Mouse (Mus musculus) forebrain, embryonic 12.5 days (tissue): Measurements from ENCODE around the gene Sphkap. TPM values are rescaled to one million over a fixed set of nuclear protein-coding genes. Genes with fewer than 3 reads are reported as not detected.
A peak's percentile ranks its signal among the peaks of the same experiment; 100 is the strongest.

ENCODE experiments used
- ATAC-seq: fragments of 200-750 bp; cut with Nextera tagmentation; 2 replicates; pipeline ENCODE4 v1.8.0; 2017; ENCODE audit warnings: moderate TSS enrichment; ENCODE audit not compliant: low FRiP score
- H3K27ac ChIP-seq: fragments of 300-500 bp; sonication (generic); 2 replicates; pipeline ENCODE4 v1.5.1; 2016; ENCODE audit warnings: mild to moderate bottlenecking
- H3K27me3 ChIP-seq: fragments of 300-500 bp; sonication (generic); 2 replicates; pipeline ENCODE4 v1.6.1; 2016; ENCODE audit warnings: mild to moderate bottlenecking
- H3K36me3 ChIP-seq: fragments of 300-500 bp; sonication (generic); replicated peaks from 2 replicates; pipeline ENCODE4 v1.6.1; 2016; ENCODE audit warnings: mild to moderate bottlenecking
- H3K4me1 ChIP-seq: fragments of 300-500 bp; sonication (generic); 2 replicates; pipeline ENCODE4 v1.6.1; 2016
- H3K4me2 ChIP-seq: fragments of 300-500 bp; sonication (generic); 2 replicates; pipeline ENCODE4 v1.6.1; 2016; ENCODE audit warnings: mild to moderate bottlenecking, moderate library complexity
- H3K4me3 ChIP-seq: fragments of 300-500 bp; sonication (generic); replicated peaks from 2 replicates; pipeline ENCODE4 v1.5.1; 2016; ENCODE audit warnings: mild to moderate bottlenecking
- H3K9ac ChIP-seq: fragments of 300-500 bp; sonication (generic); 2 replicates; pipeline ENCODE4 v1.6.1; 2016; ENCODE audit warnings: mild to moderate bottlenecking
- H3K9me3 ChIP-seq: fragments of 300-500 bp; sonication (generic); 2 replicates; pipeline ENCODE4 v1.6.1; 2016
- WGBS: fragments of 180-500 bp; shearing (Covaris S2); methylation state at CpG from one replicate; pipeline ENCODE4 v1.1.7; 2016; 5-methylcytosine and 5-hydroxymethylcytosine counted together
- polyA plus RNA-seq: library from polyadenylated mRNA; unstranded; fragments of >200 nt; fragmentation: Nextera tagmentation; extraction: Ambion mirVana; gene quantifications from 2 replicates; pipeline ENCODE4 v1.2.1, GENCODE M21; 2016

The Sphkap gene
- polyA plus RNA-seq, 1 experiment from 2014 or later: 2.9 TPM

DNA sequence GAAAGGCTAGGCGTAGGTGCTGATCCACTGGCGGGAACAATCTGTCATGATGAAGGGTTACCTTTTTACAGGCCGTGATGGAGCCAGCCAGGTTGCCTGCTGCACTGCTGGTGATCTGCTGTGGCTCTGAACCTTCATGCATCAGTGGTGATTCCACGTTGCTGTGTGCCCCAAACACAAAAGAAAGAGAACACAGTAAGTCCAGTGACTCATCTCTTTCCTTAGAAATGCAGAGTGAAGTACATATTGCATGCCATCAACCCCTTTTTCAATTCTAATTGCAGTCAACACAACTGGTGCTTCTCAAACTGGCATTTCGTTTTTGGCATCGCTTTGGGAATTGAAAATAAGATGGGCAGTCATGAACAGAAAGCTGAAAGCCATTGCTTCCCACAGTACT, 45.8 kb downstream of the Sphkap start:
- WGBS: 81% methylated on average over 6 of the region's 6 CpGs
- ATAC-seq: no peak
- no peaks in the 10 kb centered on the region for H3K27me3 ChIP-seq
- no peak overlapping the region for H3K4me3 ChIP-seq
- H3K9me3 ChIP-seq: no peaks in the 10 kb centered on the region
- H3K9ac ChIP-seq: no peak overlapping the region
- H3K4me2 ChIP-seq: no peak overlapping the region
- H3K27ac ChIP-seq: no peak overlapping the region
- H3K4me1 ChIP-seq: no peaks in the 10 kb centered on the region
- H3K36me3 ChIP-seq: no peaks in the 10 kb centered on the region

GRCm38 (mm10) chr1:83346453-83346852, 61.5 kb downstream of the Sphkap start:
- ATAC-seq: no peak
- H3K4me2 ChIP-seq: no peak overlapping the region
- no peaks in the 10 kb centered on the region for H3K27me3 ChIP-seq
- H3K4me3 ChIP-seq: no peak overlapping the region
- H3K9ac ChIP-seq: no peak overlapping the region
- no peak overlapping the region for H3K27ac ChIP-seq
- H3K4me1 ChIP-seq: peaks cover 4% of the 10 kb centered on the region; the same call in 1 of the 2 replicates
- 82% methylated on average over 1 of the region's 1 CpGs for WGBS
- H3K9me3 ChIP-seq: no peaks in the 10 kb centered on the region
- no peaks in the 10 kb centered on the region for H3K36me3 ChIP-seq

- Histone ChIP-seq H3K4me1 (peaks cover 4% of the 10 kb centered on the region; the same call in 1 of the 2 replicates), H3K36me3 (no peaks in the 10 kb centered on the region), H3K27ac (peak overlapping the region; percentile 61), H3K9ac (no peak overlapping the region), H3K27me3 (no peaks in the 10 kb centered on the region), H3K4me3 (no peak overlapping the region), H3K4me2 (no peak overlapping the region), H3K9me3 (no peaks in the 10 kb centered on the region)
- 50% methylated on average over 14 of the region's 14 CpGs for WGBS
- ATAC-seq: peak; percentile 44; the same call in 1 of the 2 replicates
Measured at GRCm38 (mm10) chr1:83345572-83345971, 62.4 kb downstream of the Sphkap start.

DNA sequence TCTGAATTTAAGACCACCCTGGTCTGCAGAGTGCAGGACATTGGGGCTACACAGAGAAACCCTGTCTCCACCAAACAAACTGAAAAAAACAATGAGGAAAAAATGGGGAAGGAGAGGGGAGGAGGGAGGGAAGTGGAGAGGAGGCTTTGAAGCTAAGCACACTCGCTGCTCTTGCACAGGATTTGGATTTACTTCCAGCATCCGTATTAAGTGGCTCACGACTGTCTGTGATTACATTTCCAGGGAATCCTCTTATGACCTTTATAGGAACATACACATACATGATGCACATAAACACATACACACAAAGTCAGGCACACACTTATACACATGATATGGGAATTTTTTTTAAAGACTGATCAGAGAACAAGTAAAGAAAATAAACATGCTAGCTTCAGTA, 62.9 kb downstream of the Sphkap start:
- Histone ChIP-seq H3K4me1 (peaks cover 4% of the 10 kb centered on the region; the same call in 1 of the 2 replicates), H3K27ac (no peak overlapping the region), H3K4me3 (no peak overlapping the region), H3K9me3 (no peaks in the 10 kb centered on the region), H3K36me3 (no peaks in the 10 kb centered on the region), H3K9ac (no peak overlapping the region), H3K4me2 (no peak overlapping the region), H3K27me3 (no peaks in the 10 kb centered on the region)
- WGBS: 55% methylated on average over 3 of the region's 3 CpGs
- ATAC-seq: no peak; the same call in 1 of the 2 replicates

DNA sequence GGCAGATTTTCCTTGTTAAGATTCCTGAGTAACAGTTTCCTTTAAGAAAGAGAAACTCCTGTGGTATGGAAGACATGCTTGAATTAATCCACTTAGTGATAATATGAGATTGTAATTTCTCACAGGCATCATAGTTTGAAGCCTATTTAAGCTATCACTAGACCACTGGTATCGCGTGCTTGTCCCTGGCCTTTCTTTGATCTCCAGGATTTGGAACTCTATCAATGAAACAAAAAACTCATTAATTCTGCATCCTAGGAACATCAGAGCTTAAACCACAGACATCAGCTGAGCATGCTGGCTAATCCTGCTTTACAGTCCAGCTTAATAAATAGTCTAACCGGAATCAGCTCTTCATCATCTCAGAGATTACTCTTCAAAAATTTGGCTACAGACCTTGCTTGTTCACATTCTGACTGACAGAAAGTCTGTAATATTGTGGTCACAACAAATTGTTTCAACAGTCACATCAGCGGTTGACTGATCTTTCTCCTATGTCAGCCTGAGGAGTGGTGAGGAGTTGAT, 65.2 kb downstream of the Sphkap start:
- H3K9ac ChIP-seq: no peak overlapping the region
- ATAC-seq: no peak
- no peaks in the 10 kb centered on the region for H3K9me3 ChIP-seq
- no peak overlapping the region for H3K4me3 ChIP-seq
- peaks cover 4% of the 10 kb centered on the region; the same call in 1 of the 2 replicates for H3K4me1 ChIP-seq
- H3K27me3 ChIP-seq: no peaks in the 10 kb centered on the region
- WGBS: 65% methylated on average over 4 of the region's 4 CpGs
- no peak overlapping the region for H3K27ac ChIP-seq
- H3K36me3 ChIP-seq: no peaks in the 10 kb centered on the region
- H3K4me2 ChIP-seq: no peak overlapping the region

GRCm38 (mm10) chr1:83339358-83339757, 68.6 kb downstream of the Sphkap start:
- no peak overlapping the region for H3K27ac ChIP-seq
- H3K9ac ChIP-seq: no peak overlapping the region
- no peak overlapping the region for H3K4me2 ChIP-seq
- no peaks in the 10 kb centered on the region for H3K9me3 ChIP-seq
- 84% methylated on average over 3 of the region's 3 CpGs for WGBS
- no peaks in the 10 kb centered on the region for H3K27me3 ChIP-seq
- no peaks in the 10 kb centered on the region for H3K36me3 ChIP-seq
- H3K4me1 ChIP-seq: no peaks in the 10 kb centered on the region
- no peak for ATAC-seq
- no peak overlapping the region for H3K4me3 ChIP-seq

GRCm38 (mm10) chr1:83316917-83317316, 91.1 kb downstream of the Sphkap start:
- ATAC-seq: peak; percentile 55; the same call in 1 of the 2 replicates
- Histone ChIP-seq H3K9me3 (no peaks in the 10 kb centered on the region), H3K9ac (no peak overlapping the region), H3K27me3 (no peaks in the 10 kb centered on the region), H3K4me2 (no peak overlapping the region), H3K36me3 (no peaks in the 10 kb centered on the region), H3K4me1 (no peaks in the 10 kb centered on the region), H3K4me3 (no peak overlapping the region), H3K27ac (no peak overlapping the region)
- 47% methylated on average over 4 of the region's 4 CpGs for WGBS

GRCm38 (mm10) chr1:83315146-83315545, 92.9 kb downstream of the Sphkap start:
- H3K4me3 ChIP-seq: no peak overlapping the region
- H3K27ac ChIP-seq: no peak overlapping the region
- no peaks in the 10 kb centered on the region for H3K9me3 ChIP-seq
- 89% methylated on average over 9 of the region's 9 CpGs for WGBS
- H3K27me3 ChIP-seq: no peaks in the 10 kb centered on the region
- H3K9ac ChIP-seq: no peak overlapping the region
- H3K4me1 ChIP-seq: no peaks in the 10 kb centered on the region
- ATAC-seq: no peak
- no peaks in the 10 kb centered on the region for H3K36me3 ChIP-seq
- no peak overlapping the region for H3K4me2 ChIP-seq

DNA sequence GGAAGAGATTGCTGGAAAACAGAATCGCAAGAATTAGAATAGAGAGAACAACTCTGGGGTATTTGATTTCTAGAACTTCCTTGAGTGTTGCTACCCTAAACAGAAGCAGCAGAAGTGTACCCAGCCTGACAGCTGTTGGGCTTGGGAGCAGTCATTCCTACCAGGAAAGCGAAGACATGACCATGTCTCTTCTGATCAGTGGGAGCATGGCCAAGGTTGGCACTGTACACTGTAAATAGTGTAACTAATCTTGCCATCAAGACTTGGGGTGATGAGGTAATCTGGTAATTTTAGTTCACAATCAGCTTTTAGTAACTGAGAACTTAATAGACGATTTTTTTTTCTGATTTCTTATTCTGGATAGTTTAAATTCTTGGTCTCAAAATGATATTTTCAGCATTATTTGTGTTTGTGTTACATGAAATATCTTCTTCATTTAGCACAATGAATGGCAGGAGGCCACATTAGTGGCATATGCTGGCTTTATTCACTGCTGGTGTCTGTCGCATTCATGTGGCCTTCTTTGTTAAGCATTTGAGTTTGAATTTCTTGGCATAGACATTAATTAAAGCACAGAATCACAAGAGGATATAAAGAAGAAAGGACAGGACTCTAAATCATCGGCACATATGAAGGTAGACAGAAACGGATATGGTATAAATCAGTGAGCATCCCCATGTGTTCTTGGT, 96.2 kb downstream of the Sphkap start:
- 86% methylated on average over 6 of the region's 6 CpGs for WGBS
- Histone ChIP-seq H3K9me3 (no peaks in the 10 kb centered on the region), H3K27ac (no peak overlapping the region), H3K27me3 (no peaks in the 10 kb centered on the region), H3K36me3 (no peaks in the 10 kb centered on the region), H3K9ac (no peak overlapping the region), H3K4me2 (no peak overlapping the region), H3K4me1 (no peaks in the 10 kb centered on the region), H3K4me3 (no peak overlapping the region)
- ATAC-seq: no peak

DNA sequence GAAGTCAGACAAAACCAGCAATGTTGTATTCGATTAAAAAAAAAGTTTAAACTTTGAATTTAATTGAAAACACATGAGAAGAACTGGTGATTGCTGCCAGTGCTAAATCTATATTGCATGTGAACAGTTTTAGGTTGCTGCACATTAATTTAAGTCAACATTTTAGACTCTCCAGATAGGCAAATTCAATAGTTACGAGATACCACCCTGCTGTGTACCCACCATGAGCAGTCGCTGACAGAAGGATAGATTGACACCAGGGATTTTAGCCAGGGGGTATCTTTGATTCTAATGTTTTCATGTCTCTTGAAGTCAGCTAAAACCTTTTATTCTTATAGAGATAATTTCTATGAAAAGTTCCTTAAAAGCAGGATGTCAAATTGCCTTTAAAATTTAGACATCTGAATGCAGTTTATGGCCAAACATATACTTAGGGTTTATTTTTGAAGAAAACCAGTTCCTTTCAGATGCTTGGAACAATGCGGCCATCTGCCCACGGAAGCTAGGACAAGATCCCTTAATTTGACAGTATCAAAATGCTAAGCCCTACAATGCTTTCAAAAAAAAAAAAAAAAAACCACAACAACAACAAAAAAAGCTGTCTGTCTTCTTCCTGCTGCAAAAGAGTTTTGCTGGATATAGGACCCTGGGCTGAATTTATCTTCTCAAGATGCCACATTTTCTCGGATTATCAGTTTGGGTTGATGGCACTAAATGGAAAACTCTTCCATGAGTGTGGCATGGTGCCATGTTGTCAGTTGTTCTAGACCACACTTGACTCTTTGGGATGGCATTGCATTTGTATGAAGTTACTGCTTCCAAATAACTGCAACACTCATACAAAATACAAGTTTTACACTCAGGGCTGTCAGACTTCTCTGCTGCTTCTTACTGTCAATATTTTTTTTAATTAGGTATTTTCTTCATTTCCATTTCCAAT, 110.6 kb downstream of the Sphkap start:
- Histone ChIP-seq H3K36me3 (no peaks in the 10 kb centered on the region), H3K27me3 (no peaks in the 10 kb centered on the region), H3K27ac (no peak overlapping the region), H3K4me2 (no peak overlapping the region), H3K4me1 (no peaks in the 10 kb centered on the region), H3K4me3 (no peak overlapping the region), H3K9ac (no peak overlapping the region), H3K9me3 (no peaks in the 10 kb centered on the region)
- no peak for ATAC-seq
- WGBS: 71% methylated on average over 6 of the region's 6 CpGs

DNA sequence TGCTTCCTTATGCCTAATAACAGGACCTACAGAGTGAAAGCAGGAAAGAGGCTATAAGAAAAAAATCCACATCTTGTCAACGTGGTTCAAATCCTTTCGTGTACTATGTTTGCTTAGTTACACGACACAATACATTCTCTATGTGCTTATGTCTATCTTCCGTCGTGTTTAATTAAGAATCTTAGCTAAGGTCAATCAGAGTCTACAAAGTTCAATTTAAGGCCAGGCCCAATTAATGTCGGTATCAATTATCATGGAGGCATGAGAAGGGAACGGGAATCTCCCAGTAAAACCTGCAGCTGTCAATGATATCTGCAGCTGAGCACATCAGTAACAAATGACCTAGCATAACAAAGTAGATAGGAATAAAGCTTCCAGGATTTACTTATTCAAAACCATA, 122.1 kb downstream of the Sphkap start:
- Histone ChIP-seq H3K9ac (no peak overlapping the region), H3K4me1 (no peaks in the 10 kb centered on the region), H3K27ac (no peak overlapping the region), H3K9me3 (no peaks in the 10 kb centered on the region), H3K36me3 (no peaks in the 10 kb centered on the region), H3K27me3 (no peaks in the 10 kb centered on the region), H3K4me3 (no peak overlapping the region), H3K4me2 (no peak overlapping the region)
- ATAC-seq: no peak
- 57% methylated on average over 7 of the region's 7 CpGs for WGBS

GRCm38 (mm10) chr1:83277044-83277443, 131.0 kb downstream of the Sphkap start:
- H3K4me1 ChIP-seq: no peaks in the 10 kb centered on the region
- no peaks in the 10 kb centered on the region for H3K27me3 ChIP-seq
- H3K27ac ChIP-seq: no peak overlapping the region
- 74% methylated on average over 11 of the region's 11 CpGs for WGBS
- no peaks in the 10 kb centered on the region for H3K9me3 ChIP-seq
- no peaks in the 10 kb centered on the region for H3K36me3 ChIP-seq
- H3K4me2 ChIP-seq: no peak overlapping the region
- ATAC-seq: peak; percentile 61; the same call in 1 of the 2 replicates
- H3K4me3 ChIP-seq: no peak overlapping the region
- no peak overlapping the region for H3K9ac ChIP-seq
